ENCODE assay signal across 9 mouse cellular contexts in the genomic region with DNA sequence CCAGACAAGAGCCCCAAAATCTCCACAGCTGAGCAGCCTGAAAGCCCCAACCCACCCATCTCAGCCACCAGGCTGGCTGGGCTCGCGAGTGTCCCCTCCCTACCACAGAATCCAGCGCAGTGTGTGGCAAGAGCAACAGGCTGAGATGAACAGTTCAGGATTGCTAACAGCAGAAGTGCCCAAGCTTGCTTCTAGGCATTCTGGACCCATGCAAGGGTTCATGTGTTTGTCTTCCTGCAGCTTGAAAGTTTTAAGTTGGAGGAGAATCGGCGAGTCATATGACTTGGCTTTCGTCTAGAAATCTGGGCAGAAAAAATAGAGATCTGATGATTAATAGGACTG. TPM values are rescaled to one million over a fixed set of nuclear protein-coding genes. Genes with fewer than 3 reads are reported as not detected.
DNase-seq lines count a peak whose midpoint lies in the region; ATAC-seq and TF ChIP-seq lines count a peak whose summit lies in the region.
"Had no signal": no experiment of that assay in that cellular context is flagged by ENCODE, and none has a peak within 500 bp of the region (broad histone marks: within the 10 kb centered on the region; RNA-seq: fewer than 3 reads in every experiment).

No protein-coding gene starts in this region.

- H3K36me3 ChIP-seq in liver, embryonic 11.5 days (ENCODE audit: control insufficient read depth, insufficient read depth, low read length), result no peaks in the 10 kb centered on the region
- no peaks in the 10 kb centered on the region for H3K36me3 ChIP-seq in forebrain, embryonic 10.5 days (replicated peaks)
- no peaks in the 10 kb centered on the region for H3K36me3 ChIP-seq in limb, embryonic 10.5 days

- TF ChIP-seq CTCF in olfactory bulb, adult 2 months (IDR thresholded peaks at IDR 0.05; ENCODE audit: insufficient read depth, low read depth, low read length), result no peak

- no peak overlapping the region for H3K27ac ChIP-seq in liver, embryonic 11.5 days (ENCODE audit: low read depth, low read length)
- H3K27ac ChIP-seq in forebrain, embryonic 10.5 days, result peak overlapping the region; percentile 1; the same call in 1 of the 2 replicates
- no peak overlapping the region; the same call in 1 of the 2 replicates for H3K27ac ChIP-seq in limb, embryonic 10.5 days
- H3K27ac ChIP-seq in olfactory bulb, adult 2 months (ENCODE audit: insufficient read depth, low read depth, low read length), result no peak overlapping the region
- H3K27ac ChIP-seq: macrophage had no signal

- no peak for TF ChIP-seq POLR2A in olfactory bulb, adult 2 months (IDR thresholded peaks at IDR 0.05; ENCODE audit: insufficient read depth, low read depth, low read length)

- peak overlapping the region; percentile 45 for H3K4me2 ChIP-seq in liver, embryonic 11.5 days

- H3K4me3 ChIP-seq in liver, embryonic 11.5 days (ENCODE audit: low read depth, low read length), result peak overlapping the region; percentile 45
- H3K4me3 ChIP-seq in forebrain, embryonic 10.5 days, result peak overlapping the region; percentile 60
- H3K4me3 ChIP-seq in limb, embryonic 10.5 days, result peak overlapping the region; percentile 57
- H3K4me3 ChIP-seq in olfactory bulb, adult 2 months (ENCODE audit: insufficient read depth, low read depth, low read length), result peak overlapping the region; percentile 61

- H3K4me1 ChIP-seq in liver, embryonic 11.5 days (replicated peaks; ENCODE audit: control insufficient read depth, insufficient read depth, low read length), result no peaks in the 10 kb centered on the region
- H3K4me1 ChIP-seq in forebrain, embryonic 10.5 days, result peaks cover 24% of the 10 kb centered on the region
- peaks cover 15% of the 10 kb centered on the region for H3K4me1 ChIP-seq in limb, embryonic 10.5 days
- peaks cover 2% of the 10 kb centered on the region; the same call in 1 of the 2 replicates for H3K4me1 ChIP-seq in olfactory bulb, adult 2 months (ENCODE audit: control insufficient read depth, insufficient read depth, low read length)

- H3K9me3 ChIP-seq in liver, embryonic 11.5 days (ENCODE audit: control insufficient read depth, low read length), result no peaks in the 10 kb centered on the region
- no peaks in the 10 kb centered on the region for H3K9me3 ChIP-seq in forebrain, embryonic 10.5 days
- H3K9me3 ChIP-seq in limb, embryonic 10.5 days (replicated peaks), result no peaks in the 10 kb centered on the region

- no peak for DNase-seq in liver, embryonic 11.5 days (ENCODE audit: low spot score)
- DNase-seq in liver, result no peak
- no peak for DNase-seq in forebrain, embryonic 10.5 days (ENCODE audit: extremely low spot score, low spot score)
- no peak for DNase-seq in limb, embryonic 10.5 days (ENCODE audit: low spot score)
- DNase-seq in ovary, postnatal 10 days (ENCODE audit: low spot score), result no peak
- no peak for DNase-seq in testis, postnatal 14 days (ENCODE audit: low spot score)
- DNase-seq in frontal cortex, postnatal 36 days (ENCODE audit: low spot score in 2 of 2), result no peak

- peaks cover 18% of the 10 kb centered on the region for H3K27me3 ChIP-seq in liver, embryonic 11.5 days (replicated peaks; ENCODE audit: control insufficient read depth, insufficient read depth, low read length)
- peaks cover 18% of the 10 kb centered on the region for H3K27me3 ChIP-seq in forebrain, embryonic 10.5 days (ENCODE audit: poor library complexity, severe bottlenecking)
- H3K27me3 ChIP-seq in limb, embryonic 10.5 days (ENCODE audit: low read depth, poor library complexity, severe bottlenecking), result peaks cover 34% of the 10 kb centered on the region

- no peak overlapping the region for H3K9ac ChIP-seq in liver, embryonic 11.5 days (ENCODE audit: low read depth, low read length)

- ATAC-seq in liver, embryonic 11.5 days (replicated peaks; ENCODE audit: low FRiP score), result no peak

- 4% methylated on average over 6 of the region's 6 CpGs for WGBS in liver, embryonic 11.5 days
- under 1% methylated on average over 6 of the region's 6 CpGs for WGBS in forebrain, embryonic 10.5 days
- 2% methylated on average over 6 of the region's 6 CpGs for WGBS in limb, embryonic 10.5 days
- whole genome bisulfite sequencing in olfactory bulb, adult 2 months, result 0% methylated on average over 6 of the region's 6 CpGs

RNA-seq across cellular contexts. Expression of a gene that starts 43.1 kb away (rescaled TPM):
- 0.62 and 0.84 TPM in 2 replicates for polyA plus RNA-seq in liver, embryonic 11.5 days (2014; fragmentation: Nextera tagmentation; extraction: Ambion mirVana)
- 2.1 and 2.4 TPM in 2 replicates for polyA plus RNA-seq in forebrain, embryonic 10.5 days (2016; fragmentation: Nextera tagmentation; extraction: Ambion mirVana)
- polyA plus RNA-seq in limb, embryonic 10.5 days (2016; fragmentation: Nextera tagmentation; extraction: Ambion mirVana), result 1.6 TPM in 2 replicates
- polyA plus RNA-seq in olfactory bulb, adult 2 months (2012; ENCODE audit: insufficient read depth, insufficient read length, low replicate concordance, missing spikeins), result 192 TPM in 1 of 2 replicates, not detected in the other
- polyA plus RNA-seq: macrophage had no signal

RNA-seq across cellular contexts. Expression of a gene that starts 43.3 kb away (rescaled TPM):
- 0.09 and 0.22 TPM in 2 replicates for polyA plus RNA-seq in liver, embryonic 11.5 days (2014; fragmentation: Nextera tagmentation; extraction: Ambion mirVana)
- polyA plus RNA-seq in forebrain, embryonic 10.5 days (2016; fragmentation: Nextera tagmentation; extraction: Ambion mirVana), result 0.15 and 0.25 TPM in 2 replicates
- 0.01 and 0.04 TPM in 2 replicates for polyA plus RNA-seq in limb, embryonic 10.5 days (2016; fragmentation: Nextera tagmentation; extraction: Ambion mirVana)
- 22.0 and 33.2 TPM in 2 replicates for polyA plus RNA-seq in olfactory bulb, adult 2 months (2012; ENCODE audit: insufficient read depth, insufficient read length, low replicate concordance, missing spikeins)
- polyA plus RNA-seq: macrophage had no signal

Comparison
In these comparisons a context has a peak if more than half of its experiments do, and no peak if none do; other contexts are left out.
1. RNA of a gene that starts 43.3 kb away (polyA plus RNA-seq): 22.0 to 33.2 TPM in olfactory bulb, adult 2 months; 0.15 to 0.25 TPM in forebrain, embryonic 10.5 days, 0.09 to 0.22 TPM in liver, embryonic 11.5 days and 0.01 to 0.04 TPM in limb, embryonic 10.5 days; every median in the first group is over 10 times any median in the second.
2. Peak in every context shown above with its lines, with median percentiles within 50 percentile points of each other: H3K4me3 ChIP-seq.